Mouse (Mus musculus) heart, adult 2 months (tissue): Measurements from ENCODE around the gene Olfr56.

ENCODE experiments used
- CTCF ChIP-seq: fragments of 200-600 bp; IDR thresholded peaks from 2 replicates; pipeline ENCODE4 v1.8.1; 2022; ENCODE audit warnings: antibody characterized with exemption, mild to moderate bottlenecking, moderate library complexity
- EP300 ChIP-seq: fragments of 200-500 bp; IDR thresholded peaks from 2 replicates; pipeline ENCODE4 v1.6.1; 2011; ENCODE audit warnings: low read depth, low read length, control low read depth; ENCODE audit not compliant: insufficient read depth
- POLR2A ChIP-seq: fragments of 200-500 bp; IDR thresholded peaks from 2 replicates; pipeline ENCODE4 v1.6.1; 2011; ENCODE audit warnings: mild to moderate bottlenecking, low read depth, low read length, control low read depth; ENCODE audit not compliant: insufficient read depth

DNA sequence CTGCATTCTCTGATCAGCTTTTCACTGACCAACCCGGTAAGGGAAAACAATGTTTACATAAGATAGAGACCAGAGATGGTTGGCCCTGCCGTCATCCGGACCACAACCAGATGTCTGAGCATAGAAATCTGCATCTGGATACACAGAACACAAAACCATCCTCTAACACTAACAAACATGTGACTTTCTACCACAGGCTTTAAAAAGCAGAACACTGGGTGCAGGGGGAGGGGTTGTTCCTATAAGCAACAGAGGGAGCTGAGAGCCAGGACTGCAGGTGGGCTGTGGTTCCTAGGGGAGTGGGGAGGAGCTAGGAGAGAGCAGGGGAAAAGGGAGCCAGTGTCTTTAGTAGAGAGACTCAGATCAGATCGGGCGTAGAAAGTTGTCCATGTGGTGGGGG lies 122.8 kb downstream of the Olfr56 start:
- no peak for TF ChIP-seq CTCF
- TF ChIP-seq EP300: no peak
- no peak for TF ChIP-seq POLR2A
